Mouse (Mus musculus) heart, postnatal 0 days (tissue): ENCODE measurements around the gene Pramel7.

Experiments used
- CTCF ChIP-seq: IDR thresholded peaks from 2 replicates; pipeline ENCODE4 v1.5.1; 2016; ENCODE audit warnings: antibody characterized with exemption, control low read depth, low read depth
- EP300 ChIP-seq: IDR thresholded peaks from 2 replicates; pipeline ENCODE4 v1.6.1; 2016; ENCODE audit warnings: antibody characterized with exemption, low read depth

- TF ChIP-seq CTCF, result no peak
- no peak for TF ChIP-seq EP300
These were observed 18.2 kb upstream of the Pramel7 start for GRCm38 (mm10) chr2:87515046-87515445.
